Mouse (Mus musculus): Measurements from ENCODE around the gene Dlk1.

- TF ChIP-seq POLR2A (IDR thresholded peaks at IDR 0.05; ENCODE audit: insufficient read length, low read depth), result no peak
- no peak for TF ChIP-seq SRF (IDR thresholded peaks at IDR 0.05; ENCODE audit: control insufficient read depth, insufficient read length, low read depth)
- TF ChIP-seq USF1 (IDR thresholded peaks at IDR 0.05; ENCODE audit: low read depth), result no peak
- TF ChIP-seq MAX (IDR thresholded peaks at IDR 0.05; ENCODE audit: low read depth), result no peak
- TF ChIP-seq TCF3 (IDR thresholded peaks at IDR 0.05; ENCODE audit: insufficient read length, low read depth), result no peak
- TF ChIP-seq CEBPB (IDR thresholded peaks at IDR 0.05; ENCODE audit: insufficient read depth, poor library complexity, severe bottlenecking), result no peak
- TF ChIP-seq MYOD1 (IDR thresholded peaks at IDR 0.05; ENCODE audit: control insufficient read depth in 1 of 3, insufficient read length in 2 of 3, low read depth in 2 of 3), result no peak
- no peak for TF ChIP-seq TCF12 (IDR thresholded peaks at IDR 0.05; ENCODE audit: insufficient read depth, poor library complexity, severe bottlenecking)
- no peak for TF ChIP-seq MYOG (IDR thresholded peaks at IDR 0.05; ENCODE audit: control insufficient read depth in 1 of 3, insufficient read depth in 1 of 3, insufficient read length in 2 of 3, low read depth in 2 of 3)
These were observed 48.9 kb upstream of the Dlk1 start for GRCm38 (mm10) chr12:109403752-109404151.

Measured in myocyte (in vitro differentiated cells).